Mouse (Mus musculus): ENCODE data around the gene Hic1. TPM values are rescaled to one million over a fixed set of nuclear protein-coding genes. Genes with fewer than 3 reads are reported as not detected.
A peak's percentile ranks its signal among the peaks of the same experiment; 100 is the strongest.

Hic1 gene
- polyA plus RNA-seq, 1 experiment from 2014 or later: 14.5 TPM

DNA sequence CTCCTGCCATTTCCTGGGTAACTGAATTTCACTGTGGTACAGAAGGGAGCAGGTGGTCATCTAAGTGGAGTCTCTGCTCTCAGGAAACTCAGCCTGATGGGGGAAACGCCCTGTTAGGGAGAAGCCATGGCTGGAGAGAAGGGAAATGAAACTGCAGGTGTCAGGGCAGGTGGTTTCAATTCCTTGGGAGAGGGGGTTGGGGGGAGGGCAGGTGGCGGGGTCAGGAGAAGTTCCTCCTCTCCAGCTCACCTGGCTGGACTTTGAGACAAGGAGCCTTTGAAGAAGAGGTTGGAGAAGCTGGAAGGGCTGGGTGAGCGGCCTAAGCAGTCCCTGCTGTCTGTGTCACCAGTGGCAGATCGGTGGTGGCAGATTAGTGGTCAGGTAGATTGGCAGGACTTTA, 37.0 kb upstream of the Hic1 start:
- H3K4me2 ChIP-seq (ENCODE audit: low read length): no peak overlapping the region
- H3K4me1 ChIP-seq (replicated peaks; ENCODE audit: control insufficient read depth, insufficient read depth, low read length): peaks cover 11% of the 10 kb centered on the region; the same call in 1 of the 2 replicates
- no peak overlapping the region for H3K27ac ChIP-seq (ENCODE audit: low read depth)

DNA sequence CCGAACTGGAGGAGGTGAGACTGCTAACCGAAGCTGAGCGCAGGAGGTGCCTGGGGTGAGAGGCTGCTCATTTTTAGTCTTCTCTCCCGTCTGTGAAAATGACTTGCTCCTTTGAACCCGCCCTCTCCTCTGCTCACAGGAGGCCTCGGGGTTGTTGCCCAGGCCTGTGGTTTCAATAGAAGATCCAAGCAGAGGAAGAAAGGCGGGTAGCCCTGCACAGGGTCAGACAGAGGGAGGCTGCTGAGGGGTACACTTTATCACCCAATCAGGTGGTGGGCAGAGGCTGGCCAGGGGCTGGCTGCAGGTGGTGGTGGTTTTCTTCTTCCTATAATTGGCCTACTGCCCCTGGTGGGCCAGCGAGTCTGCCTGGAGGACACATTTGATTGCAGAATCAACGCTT, 35.2 kb upstream of the Hic1 start:
- 58% methylated on average over 9 of the region's 9 CpGs for WGBS
- Histone ChIP-seq H3K27ac (ENCODE audit: low read depth) (no peak overlapping the region), H3K4me3 (ENCODE audit: low read depth, low read length) (no peak overlapping the region), H3K27me3 (replicated peaks; ENCODE audit: control insufficient read depth, insufficient read depth, low read length) (no peaks in the 10 kb centered on the region), H3K36me3 (ENCODE audit: control insufficient read depth, insufficient read depth, low read length) (no peaks in the 10 kb centered on the region), H3K9me3 (ENCODE audit: control insufficient read depth, low read length) (no peaks in the 10 kb centered on the region), H3K9ac (ENCODE audit: low read length) (no peak overlapping the region), H3K4me2 (ENCODE audit: low read length) (no peak overlapping the region), H3K4me1 (replicated peaks; ENCODE audit: control insufficient read depth, insufficient read depth, low read length) (peaks cover 7% of the 10 kb centered on the region; the same call in 1 of the 2 replicates)
- DNase-seq (ENCODE audit: low spot score) (no peak), ATAC-seq (replicated peaks; ENCODE audit: low FRiP score, low TSS enrichment, low read depth) (no peak)

More for the DNA sequence above, 37.0 kb upstream of the Hic1 start:
- ATAC-seq (replicated peaks; ENCODE audit: low FRiP score, low TSS enrichment, low read depth): peak; percentile 38; the same call in 1 of the 2 replicates
- DNase-seq (ENCODE audit: low spot score): peak; percentile 58
- H3K36me3 ChIP-seq (ENCODE audit: control insufficient read depth, insufficient read depth, low read length): no peaks in the 10 kb centered on the region
- no peaks in the 10 kb centered on the region for H3K27me3 ChIP-seq (replicated peaks; ENCODE audit: control insufficient read depth, insufficient read depth, low read length)
- H3K9me3 ChIP-seq (ENCODE audit: control insufficient read depth, low read length): no peaks in the 10 kb centered on the region
- WGBS: 73% methylated on average over 4 of the region's 4 CpGs
- no peak overlapping the region for H3K9ac ChIP-seq (ENCODE audit: low read length)
- H3K4me3 ChIP-seq (ENCODE audit: low read depth, low read length): no peak overlapping the region

DNA sequence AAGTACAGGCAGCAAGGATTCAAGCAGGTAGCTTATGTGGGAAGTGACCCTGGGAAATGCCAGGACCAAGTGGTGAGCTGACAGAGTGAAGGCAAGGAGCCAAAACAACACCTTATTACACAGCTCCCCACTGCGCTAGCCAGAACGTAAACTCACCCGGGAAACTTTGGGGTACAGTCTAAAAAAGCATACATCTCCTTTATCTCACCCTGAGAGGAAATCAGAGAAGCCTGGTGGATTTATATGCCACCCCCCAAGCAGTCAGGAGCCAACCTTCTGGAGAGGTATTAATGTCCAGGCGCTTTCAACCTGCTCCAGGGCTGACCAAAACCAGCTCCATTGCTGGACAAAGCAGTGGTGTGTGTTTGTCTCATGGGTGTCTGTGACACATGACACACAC, 34.6 kb upstream of the Hic1 start:
- Histone ChIP-seq H3K27ac (ENCODE audit: low read depth) (no peak overlapping the region), H3K9me3 (ENCODE audit: control insufficient read depth, low read length) (no peaks in the 10 kb centered on the region), H3K9ac (ENCODE audit: low read length) (no peak overlapping the region), H3K4me2 (ENCODE audit: low read length) (no peak overlapping the region), H3K4me3 (ENCODE audit: low read depth, low read length) (no peak overlapping the region), H3K27me3 (replicated peaks; ENCODE audit: control insufficient read depth, insufficient read depth, low read length) (no peaks in the 10 kb centered on the region), H3K36me3 (ENCODE audit: control insufficient read depth, insufficient read depth, low read length) (no peaks in the 10 kb centered on the region), H3K4me1 (replicated peaks; ENCODE audit: control insufficient read depth, insufficient read depth, low read length) (peaks cover 7% of the 10 kb centered on the region; the same call in 1 of the 2 replicates)
- DNase-seq (ENCODE audit: low spot score): no peak
- WGBS: 80% methylated on average over 4 of the region's 4 CpGs
- no peak for ATAC-seq (replicated peaks; ENCODE audit: low FRiP score, low TSS enrichment, low read depth)

DNA sequence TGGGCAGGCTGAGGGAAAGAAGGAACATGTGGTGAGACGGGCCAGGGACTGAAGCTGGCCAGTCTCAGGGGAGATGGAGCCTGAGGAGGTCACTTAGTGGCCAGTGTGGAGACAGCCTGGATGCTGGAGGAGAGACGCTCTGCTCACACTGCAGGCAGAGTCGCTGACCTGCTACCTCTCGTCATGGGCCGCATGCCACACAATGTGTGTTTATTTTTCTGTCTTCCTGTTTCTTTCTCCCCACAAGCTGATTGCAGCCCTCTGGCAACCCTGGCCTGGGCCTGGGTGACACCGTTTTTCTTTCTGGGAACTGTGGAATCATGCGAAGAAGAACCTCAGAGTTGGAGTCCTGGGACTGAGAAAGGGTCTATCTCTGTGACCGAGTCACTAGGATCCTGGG, 32.4 kb upstream of the Hic1 start:
- 42% methylated on average over 8 of the region's 8 CpGs for WGBS
- Histone ChIP-seq H3K4me1 (replicated peaks; ENCODE audit: control insufficient read depth, insufficient read depth, low read length) (0 out of 2 replicates have a peak, but pooled peaks cover 3% of the 10 kb centered on the region), H3K4me2 (ENCODE audit: low read length) (no peak overlapping the region), H3K27ac (ENCODE audit: low read depth) (no peak overlapping the region), H3K36me3 (ENCODE audit: control insufficient read depth, insufficient read depth, low read length) (no peaks in the 10 kb centered on the region), H3K27me3 (replicated peaks; ENCODE audit: control insufficient read depth, insufficient read depth, low read length) (peaks cover 17% of the 10 kb centered on the region; the same call in 1 of the 2 replicates), H3K9ac (ENCODE audit: low read length) (no peak overlapping the region), H3K9me3 (ENCODE audit: control insufficient read depth, low read length) (no peaks in the 10 kb centered on the region), H3K4me3 (ENCODE audit: low read depth, low read length) (no peak overlapping the region)
- ATAC-seq (replicated peaks; ENCODE audit: low FRiP score, low TSS enrichment, low read depth) (no peak), DNase-seq (ENCODE audit: low spot score) (no peak)

DNA sequence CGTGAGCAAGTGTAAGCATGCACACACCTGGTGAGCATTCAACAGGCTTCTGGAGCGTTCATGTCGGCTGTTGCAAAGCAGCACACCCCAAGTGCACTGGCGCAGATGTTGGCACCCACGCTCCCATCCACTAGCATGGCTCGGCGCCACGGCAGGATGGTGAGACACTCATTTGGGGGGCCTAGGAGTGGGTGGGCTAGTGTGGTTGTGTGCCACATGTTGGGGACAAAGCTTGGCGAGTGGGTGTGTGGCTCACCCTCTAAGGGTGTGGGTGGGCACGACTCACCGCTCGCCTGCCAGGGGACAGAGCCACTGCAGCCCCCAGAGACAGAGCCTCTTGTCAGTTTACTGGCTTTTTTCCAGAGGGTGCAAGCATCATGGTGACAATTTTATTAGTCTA, 31.6 kb upstream of the Hic1 start:
- peaks cover 25% of the 10 kb centered on the region for H3K27me3 ChIP-seq (replicated peaks; ENCODE audit: control insufficient read depth, insufficient read depth, low read length)
- no peaks in the 10 kb centered on the region for H3K9me3 ChIP-seq (ENCODE audit: control insufficient read depth, low read length)
- ATAC-seq (replicated peaks; ENCODE audit: low FRiP score, low TSS enrichment, low read depth): no peak
- H3K4me3 ChIP-seq (ENCODE audit: low read depth, low read length): no peak overlapping the region
- no peak overlapping the region for H3K27ac ChIP-seq (ENCODE audit: low read depth)
- H3K9ac ChIP-seq (ENCODE audit: low read length): no peak overlapping the region
- no peak for DNase-seq (ENCODE audit: low spot score)
- H3K36me3 ChIP-seq (ENCODE audit: control insufficient read depth, insufficient read depth, low read length): no peaks in the 10 kb centered on the region
- 0 out of 2 replicates have a peak, but pooled peaks cover 3% of the 10 kb centered on the region for H3K4me1 ChIP-seq (replicated peaks; ENCODE audit: control insufficient read depth, insufficient read depth, low read length)
- H3K4me2 ChIP-seq (ENCODE audit: low read length): no peak overlapping the region
- 91% methylated on average over 12 of the region's 12 CpGs for WGBS

DNA sequence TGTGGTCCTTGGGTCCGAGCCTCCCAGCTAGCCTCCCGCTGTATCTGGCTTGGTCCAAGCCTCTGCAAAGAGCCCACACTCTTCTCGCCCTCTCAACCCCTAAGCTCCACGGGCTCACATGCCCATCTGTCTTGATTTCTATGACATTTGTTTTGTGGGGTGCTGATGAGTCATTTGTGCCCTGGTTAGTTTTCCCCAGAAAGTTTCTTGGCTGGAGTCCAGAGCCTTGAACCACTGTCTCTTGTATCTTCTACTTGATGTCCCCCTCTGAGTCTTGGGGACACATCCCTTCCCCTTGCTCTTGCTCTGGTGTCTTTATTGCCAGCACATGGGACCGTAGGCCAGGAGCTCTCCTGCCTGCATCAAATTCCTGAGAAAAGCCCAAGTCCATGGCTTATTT, 30.6 kb upstream of the Hic1 start:
- H3K27ac ChIP-seq (ENCODE audit: low read depth): no peak overlapping the region
- H3K4me2 ChIP-seq (ENCODE audit: low read length): no peak overlapping the region
- no peak overlapping the region for H3K9ac ChIP-seq (ENCODE audit: low read length)
- no peak for ATAC-seq (replicated peaks; ENCODE audit: low FRiP score, low TSS enrichment, low read depth)
- DNase-seq (ENCODE audit: low spot score): no peak
- no peak overlapping the region for H3K4me3 ChIP-seq (ENCODE audit: low read depth, low read length)
- peaks cover 8% of the 10 kb centered on the region for H3K4me1 ChIP-seq (replicated peaks; ENCODE audit: control insufficient read depth, insufficient read depth, low read length)
- no peaks in the 10 kb centered on the region for H3K36me3 ChIP-seq (ENCODE audit: control insufficient read depth, insufficient read depth, low read length)
- H3K27me3 ChIP-seq (replicated peaks; ENCODE audit: control insufficient read depth, insufficient read depth, low read length): peaks cover 35% of the 10 kb centered on the region
- H3K9me3 ChIP-seq (ENCODE audit: control insufficient read depth, low read length): no peaks in the 10 kb centered on the region
- WGBS: 72% methylated on average over 5 of the region's 5 CpGs

DNA sequence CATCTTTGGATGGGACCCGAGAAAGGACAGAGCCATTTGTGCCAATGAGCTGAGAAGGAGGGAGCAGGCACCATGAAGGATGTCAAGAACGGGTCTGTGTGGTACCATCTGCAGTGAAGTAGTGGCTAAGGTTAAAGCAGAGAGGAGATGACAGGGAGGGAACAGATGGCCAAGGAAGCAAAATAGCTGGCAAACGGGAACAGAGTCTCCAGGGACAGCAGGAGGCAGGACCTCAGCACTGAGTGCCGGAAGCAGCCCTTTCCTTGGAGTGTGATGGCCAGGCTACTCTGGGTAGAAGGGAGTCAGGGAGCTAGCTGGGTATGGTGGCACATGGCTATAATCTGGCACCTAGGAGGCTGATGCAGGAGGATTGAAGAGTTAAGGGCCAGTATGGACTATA, 29.5 kb upstream of the Hic1 start:
- H3K9me3 ChIP-seq (ENCODE audit: control insufficient read depth, low read length): no peaks in the 10 kb centered on the region
- 70% methylated on average over 4 of the region's 4 CpGs for WGBS
- no peaks in the 10 kb centered on the region for H3K36me3 ChIP-seq (ENCODE audit: control insufficient read depth, insufficient read depth, low read length)
- no peak for DNase-seq (ENCODE audit: low spot score)
- H3K4me3 ChIP-seq (ENCODE audit: low read depth, low read length): no peak overlapping the region
- no peak overlapping the region for H3K27ac ChIP-seq (ENCODE audit: low read depth)
- ATAC-seq (replicated peaks; ENCODE audit: low FRiP score, low TSS enrichment, low read depth): no peak
- no peak overlapping the region for H3K4me2 ChIP-seq (ENCODE audit: low read length)
- no peak overlapping the region for H3K9ac ChIP-seq (ENCODE audit: low read length)
- H3K4me1 ChIP-seq (replicated peaks; ENCODE audit: control insufficient read depth, insufficient read depth, low read length): peaks cover 18% of the 10 kb centered on the region
- H3K27me3 ChIP-seq (replicated peaks; ENCODE audit: control insufficient read depth, insufficient read depth, low read length): peaks cover 46% of the 10 kb centered on the region

DNA sequence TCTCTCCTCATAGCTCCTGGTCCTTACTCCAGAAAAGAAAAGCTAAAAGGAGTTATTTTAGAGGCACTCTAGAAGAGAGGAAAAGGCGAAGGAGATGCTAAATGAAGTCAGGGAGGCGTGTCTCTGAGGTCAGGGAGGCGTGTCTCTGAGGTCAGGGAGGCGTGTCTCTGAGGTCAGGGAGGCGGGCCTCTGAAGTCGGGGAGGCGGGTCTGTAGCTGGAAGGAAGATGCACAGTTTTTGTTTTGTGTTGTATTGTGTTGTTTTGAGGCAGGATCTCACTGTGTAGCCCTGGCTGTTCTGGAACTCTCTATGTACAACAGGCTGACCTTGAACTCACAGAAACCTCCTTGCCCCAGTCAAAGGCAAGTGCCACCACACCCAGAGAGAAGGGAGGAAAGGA, 28.6 kb upstream of the Hic1 start:
- Histone ChIP-seq H3K4me1 (replicated peaks; ENCODE audit: control insufficient read depth, insufficient read depth, low read length) (peaks cover 18% of the 10 kb centered on the region), H3K9ac (ENCODE audit: low read length) (no peak overlapping the region), H3K9me3 (ENCODE audit: control insufficient read depth, low read length) (no peaks in the 10 kb centered on the region), H3K4me2 (ENCODE audit: low read length) (no peak overlapping the region), H3K36me3 (ENCODE audit: control insufficient read depth, insufficient read depth, low read length) (no peaks in the 10 kb centered on the region), H3K4me3 (ENCODE audit: low read depth, low read length) (no peak overlapping the region), H3K27me3 (replicated peaks; ENCODE audit: control insufficient read depth, insufficient read depth, low read length) (peaks cover 55% of the 10 kb centered on the region), H3K27ac (ENCODE audit: low read depth) (no peak overlapping the region)
- 38% methylated on average over 7 of the region's 7 CpGs for WGBS
- DNase-seq (ENCODE audit: low spot score) (no peak), ATAC-seq (replicated peaks; ENCODE audit: low FRiP score, low TSS enrichment, low read depth) (no peak)

DNA sequence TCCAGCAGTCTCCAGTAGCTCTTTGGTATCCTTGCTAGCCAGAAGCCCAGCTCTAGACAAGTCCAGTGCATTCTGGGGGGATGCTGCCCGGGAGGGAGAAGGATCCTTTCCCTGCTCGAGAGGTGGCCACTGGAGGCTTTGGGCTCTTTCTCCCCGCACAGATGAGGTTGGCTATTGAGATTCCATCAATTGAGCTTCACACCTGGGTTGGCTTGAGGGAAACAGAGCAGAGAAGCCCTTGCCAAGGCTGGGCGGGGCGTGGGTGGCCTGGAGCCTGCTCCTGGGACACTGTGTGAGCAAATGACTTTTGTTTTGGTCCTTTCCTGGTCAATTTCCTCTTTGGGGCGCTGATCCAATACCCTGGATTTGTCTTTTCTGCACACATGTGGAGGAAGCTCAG, 26.8 kb upstream of the Hic1 start:
- no peak overlapping the region for H3K4me3 ChIP-seq (ENCODE audit: low read depth, low read length)
- no peak for DNase-seq (ENCODE audit: low spot score)
- no peak overlapping the region for H3K4me2 ChIP-seq (ENCODE audit: low read length)
- no peaks in the 10 kb centered on the region for H3K9me3 ChIP-seq (ENCODE audit: control insufficient read depth, low read length)
- no peak overlapping the region for H3K27ac ChIP-seq (ENCODE audit: low read depth)
- H3K27me3 ChIP-seq (replicated peaks; ENCODE audit: control insufficient read depth, insufficient read depth, low read length): peaks cover 68% of the 10 kb centered on the region
- peaks cover 15% of the 10 kb centered on the region for H3K4me1 ChIP-seq (replicated peaks; ENCODE audit: control insufficient read depth, insufficient read depth, low read length)
- WGBS: 54% methylated on average over 6 of the region's 6 CpGs
- no peak for ATAC-seq (replicated peaks; ENCODE audit: low FRiP score, low TSS enrichment, low read depth)
- H3K9ac ChIP-seq (ENCODE audit: low read length): no peak overlapping the region
- no peaks in the 10 kb centered on the region for H3K36me3 ChIP-seq (ENCODE audit: control insufficient read depth, insufficient read depth, low read length)

Measured in intestine, embryonic 14.5 days (tissue).